Mouse (Mus musculus) hematopoietic stem cell, adult 5-6 weeks (primary cell): ENCODE results near the gene Gm45062. TPM values are rescaled to one million over a fixed set of nuclear protein-coding genes. Genes with fewer than 3 reads are reported as not detected.

Source experiments
- ATAC-seq, 2 experiments: fragments of 125-278 bp in 1 of 2; replicated peaks in 1 of 2; 2 replicates each; pipeline ENCODE4 v1.8.0; 2016 to 2017; ENCODE audit warnings: inconsistent platforms in 2 of 2, mild to moderate bottlenecking in 2 of 2, moderate number of reproducible peaks in 2 of 2, low read depth in 1 of 2, moderate TSS enrichment in 1 of 2; ENCODE audit not compliant: low FRiP score in 2 of 2, poor library complexity in 2 of 2, severe bottlenecking in 2 of 2, insufficient read depth in 1 of 2, low TSS enrichment in 1 of 2
- total RNA-seq: library from RNA; stranded (forward); fragments of 172-1452, 232-1000 nt; gene quantifications from 2 replicates; pipeline ENCODE4 v1.2.3, GENCODE M21; 2017

Gm45062 gene
- total RNA-seq: 4.7 and 5.1 TPM in 2 replicates

GRCm38 (mm10) chr6:8259004-8259666, at the start of gene Gm45062, which contains the start of the genes Rpa3 and Umad1:
Gm45062 (plus strand) TSS chr6:8259450.
Rpa3 (minus strand) TSS chr6:8259173.
Umad1 (plus strand) TSS chr6:8259288.
- peak; percentile 99 for ATAC-seq

- ATAC-seq: peak in 1 of 2 experiments; percentile 8; a peak in 1 of 4 replicates
These were observed 49.4 kb upstream of the Gm45062 start for GRCm38 (mm10) chr6:8209866-8210186.

- ATAC-seq: no peak
These were observed 48.6 kb upstream of the Gm45062 start for GRCm38 (mm10) chr6:8210661-8211060.

- ATAC-seq: no peak
These were observed 32.2 kb upstream of the Gm45062 start for GRCm38 (mm10) chr6:8227035-8227434.

- ATAC-seq: no peak
These were observed 30.7 kb upstream of the Gm45062 start for GRCm38 (mm10) chr6:8228596-8228995.

- ATAC-seq: no peak
These were observed 934 bp upstream of the Gm45062 start for GRCm38 (mm10) chr6:8258316-8258715.

- ATAC-seq: peak in 1 of 2 experiments; percentile 12; a peak in 2 of 4 replicates
These were observed 406 bp downstream of the Gm45062 start for GRCm38 (mm10) chr6:8259667-8260044.

- ATAC-seq: no peak
These were observed 11.8 kb downstream of the Gm45062 start for GRCm38 (mm10) chr6:8271047-8271446.

GRCm38 (mm10) chr6:8274387-8275054, 15.3 kb downstream of the Gm45062 start:
- peak; percentile 85 to 93 for ATAC-seq

- ATAC-seq: peak; percentile 82 to 84; a peak in 3 of 4 replicates
These were observed 15.8 kb downstream of the Gm45062 start for GRCm38 (mm10) chr6:8275098-8275497.

GRCm38 (mm10) chr6:8276431-8276830, 17.2 kb downstream of the Gm45062 start:
- no peak for ATAC-seq

GRCm38 (mm10) chr6:8278426-8279002, 19.3 kb downstream of the Gm45062 start:
- ATAC-seq: peak in 1 of 2 experiments; percentile 43; a peak in 1 of 4 replicates

GRCm38 (mm10) chr6:8283255-8283654, 24.0 kb downstream of the Gm45062 start:
- ATAC-seq: no peak

- peak; percentile 23 to 47; a peak in 2 of 4 replicates for ATAC-seq
These were observed 26.2 kb downstream of the Gm45062 start for GRCm38 (mm10) chr6:8285401-8285960.

GRCm38 (mm10) chr6:8286146-8286545, 26.9 kb downstream of the Gm45062 start:
- peak; percentile 17 to 26; a peak in 1 of 4 replicates for ATAC-seq

- ATAC-seq: no peak
These were observed 29.7 kb downstream of the Gm45062 start for GRCm38 (mm10) chr6:8288755-8289580.

- no peak for ATAC-seq
These were observed 35.0 kb downstream of the Gm45062 start for GRCm38 (mm10) chr6:8294048-8294784.
